Mouse (Mus musculus): ENCODE measurements around the gene Klf17. TPM values are rescaled to one million over a fixed set of nuclear protein-coding genes. Genes with fewer than 3 reads are reported as not detected.

Gene Klf17
- polyA plus RNA-seq, 2 experiments, result not detected

DNA sequence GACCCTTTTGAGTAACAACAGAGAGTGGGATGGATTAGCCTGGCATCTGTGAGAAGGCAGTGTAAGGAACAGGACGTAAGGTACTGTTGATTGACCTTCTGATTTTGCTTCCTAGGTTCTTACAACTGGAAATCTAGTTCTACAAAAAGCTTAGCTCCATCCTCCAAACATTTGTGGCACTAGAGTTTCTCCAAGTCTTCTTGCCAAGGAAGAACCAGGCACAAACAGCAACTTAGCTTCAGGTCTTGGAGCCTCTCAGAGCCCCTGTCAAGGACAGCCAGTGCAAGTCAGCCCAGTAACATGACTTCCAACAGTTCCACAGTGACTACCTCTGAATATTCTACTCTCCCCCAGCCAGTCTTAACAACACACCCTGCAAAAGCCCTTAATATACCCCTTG is 41.3 kb downstream of the Klf17 start, which contains the start of gene Gm12845:
Gm12845 (plus strand) TSS at position 301 of the 400 bp plus-strand sequence.
- no peak within 1 kb of the TSS for H3K27ac ChIP-seq
- H3K27me3 ChIP-seq (ENCODE audit: control insufficient read depth, insufficient read depth, low read length), result no peaks in the 10 kb centered on the region
- no peak within 1 kb of the TSS for H3K9ac ChIP-seq (replicated peaks)
- TF ChIP-seq EP300 (IDR thresholded peaks at IDR 0.05; ENCODE audit: low read depth) (no peak), CTCF (IDR thresholded peaks at IDR 0.05; ENCODE audit: low read depth) (no peak)
- DNase-seq (ENCODE audit: low read depth in 3 of 3, low spot score in 3 of 3) (no peak), ATAC-seq (ENCODE audit: insufficient read depth) (no peak)
- 57% methylated on average over 1 of the region's 1 CpGs for WGBS (ENCODE audit: insufficient replicate concordance)
- H3K4me1 ChIP-seq (replicated peaks; ENCODE audit: control insufficient read depth in 2 of 2, insufficient read depth in 2 of 2, low read length in 1 of 2), result no peaks in the 10 kb centered on the region
- H3K4me3 ChIP-seq (ENCODE audit: insufficient read depth in 1 of 2, low read depth in 2 of 2, low read length in 2 of 2), result no peak within 1 kb of the TSS
- no peaks in the 10 kb centered on the region for H3K36me3 ChIP-seq (replicated peaks; ENCODE audit: control insufficient read depth, insufficient read depth, low read depth)
- H3K4me2 ChIP-seq (ENCODE audit: low read depth), result no peak within 1 kb of the TSS
- H3K9me3 ChIP-seq (ENCODE audit: control insufficient read depth, low read length), result no peaks in the 10 kb centered on the region

DNA sequence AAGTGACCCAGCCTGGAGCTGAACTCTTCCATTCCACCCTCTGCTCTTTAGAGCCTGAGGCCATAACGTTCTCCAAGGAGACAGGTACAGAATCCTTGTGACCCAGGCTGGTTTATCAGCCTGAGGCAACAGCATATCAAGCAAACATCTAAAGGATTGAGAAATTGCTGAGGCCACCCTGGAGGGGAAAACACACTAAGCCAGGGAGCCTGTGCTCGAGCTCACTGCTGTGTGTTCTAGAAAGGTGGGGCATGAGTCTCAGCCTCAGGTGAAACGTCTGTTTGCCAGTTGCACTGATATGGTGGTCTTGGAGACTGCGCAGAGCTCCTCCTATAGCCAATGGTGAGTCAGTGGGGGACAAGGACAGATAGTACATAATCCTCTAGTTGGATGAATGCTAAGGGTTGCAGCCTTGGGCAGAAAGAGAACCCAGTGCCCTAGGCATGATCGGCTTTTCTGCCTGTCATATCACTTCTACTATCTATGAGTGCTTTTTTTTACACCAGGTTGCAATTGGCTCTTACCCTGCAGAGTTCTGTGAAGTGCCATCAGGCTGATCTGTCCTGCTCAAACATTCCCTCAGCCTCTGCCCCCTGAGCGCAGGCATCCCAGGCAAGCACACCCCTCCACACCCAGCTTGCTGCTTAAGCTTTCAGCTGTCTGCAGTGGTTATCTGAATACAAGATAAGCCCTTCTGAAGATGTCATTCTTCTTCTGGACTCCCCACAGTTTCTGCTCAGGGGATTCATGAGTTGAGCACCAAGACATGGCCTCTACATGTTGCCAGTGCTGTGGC is 51.9 kb downstream of the Klf17 start:
- H3K9ac ChIP-seq (replicated peaks), result no peak overlapping the region
- no peak overlapping the region for H3K4me2 ChIP-seq (ENCODE audit: low read depth)
- no peak for ATAC-seq (ENCODE audit: insufficient read depth)
- no peak overlapping the region for H3K27ac ChIP-seq
- no peaks in the 10 kb centered on the region for H3K27me3 ChIP-seq (ENCODE audit: control insufficient read depth, insufficient read depth, low read length)
- no peak for DNase-seq (ENCODE audit: low read depth in 3 of 3, low spot score in 3 of 3)
- no peaks in the 10 kb centered on the region for H3K4me1 ChIP-seq (replicated peaks; ENCODE audit: control insufficient read depth in 2 of 2, insufficient read depth in 2 of 2, low read length in 1 of 2)
- TF ChIP-seq CTCF (IDR thresholded peaks at IDR 0.05; ENCODE audit: low read depth) (no peak), EP300 (IDR thresholded peaks at IDR 0.05; ENCODE audit: low read depth) (no peak)
- H3K9me3 ChIP-seq (ENCODE audit: control insufficient read depth, low read length), result no peaks in the 10 kb centered on the region
- H3K36me3 ChIP-seq (replicated peaks; ENCODE audit: control insufficient read depth, insufficient read depth, low read depth), result no peaks in the 10 kb centered on the region
- H3K4me3 ChIP-seq (ENCODE audit: insufficient read depth in 1 of 2, low read depth in 2 of 2, low read length in 2 of 2), result no peak overlapping the region
- 57% methylated on average over 6 of the region's 6 CpGs for WGBS (ENCODE audit: insufficient replicate concordance)

DNA sequence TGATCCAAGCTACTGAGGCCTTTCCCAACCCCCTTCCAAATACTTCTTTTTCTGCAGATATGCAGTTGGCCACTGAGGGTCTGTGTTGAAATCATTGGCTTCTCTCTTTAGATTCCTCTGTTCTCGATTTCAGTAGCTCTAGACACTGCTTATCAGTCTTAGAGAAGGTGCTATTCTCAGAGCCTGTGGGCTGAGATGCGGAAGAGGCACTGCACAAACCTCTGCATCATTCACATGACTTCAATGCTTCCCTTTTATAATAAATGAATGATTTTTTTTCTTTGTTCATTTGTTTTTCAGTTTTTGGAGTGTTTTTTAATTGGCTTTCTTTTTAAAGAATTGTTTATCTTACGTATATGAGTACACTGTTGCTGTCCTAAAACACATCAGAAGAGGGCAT is 53.1 kb downstream of the Klf17 start:
- TF ChIP-seq EP300 (IDR thresholded peaks at IDR 0.05; ENCODE audit: low read depth) (no peak), CTCF (IDR thresholded peaks at IDR 0.05; ENCODE audit: low read depth) (no peak)
- ATAC-seq (ENCODE audit: insufficient read depth), result no peak
- Histone ChIP-seq H3K4me2 (ENCODE audit: low read depth) (no peak overlapping the region), H3K4me3 (ENCODE audit: insufficient read depth in 1 of 2, low read depth in 2 of 2, low read length in 2 of 2) (no peak overlapping the region), H3K36me3 (replicated peaks; ENCODE audit: control insufficient read depth, insufficient read depth, low read depth) (no peaks in the 10 kb centered on the region), H3K9me3 (ENCODE audit: control insufficient read depth, low read length) (no peaks in the 10 kb centered on the region), H3K27me3 (ENCODE audit: control insufficient read depth, insufficient read depth, low read length) (no peaks in the 10 kb centered on the region), H3K4me1 (replicated peaks; ENCODE audit: control insufficient read depth in 2 of 2, insufficient read depth in 2 of 2, low read length in 1 of 2) (no peaks in the 10 kb centered on the region), H3K27ac (no peak overlapping the region), H3K9ac (replicated peaks) (no peak overlapping the region)
- WGBS (ENCODE audit: insufficient replicate concordance), result 45% methylated on average over 3 of the region's 3 CpGs
- DNase-seq (ENCODE audit: low read depth in 3 of 3, low spot score in 3 of 3), result no peak

DNA sequence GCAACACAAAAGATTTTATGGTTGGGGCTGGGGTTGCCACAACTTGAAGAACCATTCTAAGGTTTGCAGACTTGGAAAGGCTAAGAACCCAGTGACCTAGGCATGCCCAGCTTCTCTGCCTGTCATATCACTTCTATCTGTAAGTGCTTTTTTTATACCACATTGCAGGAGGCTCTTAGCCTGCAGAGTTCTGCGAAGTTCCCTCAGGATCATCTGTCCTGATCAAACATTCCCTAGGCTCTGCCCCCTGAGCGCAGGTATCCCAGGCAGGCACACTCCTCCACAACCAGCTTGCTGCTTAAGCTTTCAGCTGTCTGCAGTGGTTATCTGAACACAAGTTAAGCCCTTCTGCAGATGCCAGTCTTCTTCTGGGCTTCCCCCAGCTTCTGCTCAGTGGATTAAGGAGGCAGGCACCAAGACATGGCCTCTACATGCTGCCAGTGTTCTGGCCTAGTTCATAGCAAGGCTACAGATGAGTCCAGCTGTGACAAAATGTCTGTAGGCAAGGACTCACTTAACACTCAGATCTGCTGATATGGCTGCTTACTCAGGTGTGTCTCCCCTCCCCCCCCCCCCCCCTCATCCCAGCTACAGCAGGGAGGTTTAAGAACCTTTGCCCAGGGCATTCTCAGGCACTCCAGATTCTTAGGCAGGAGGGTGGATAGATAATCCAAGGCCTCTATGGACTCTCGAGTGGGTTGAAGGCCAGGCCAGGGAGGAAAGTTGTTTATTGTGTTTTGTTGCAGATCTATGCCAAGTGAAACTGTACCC is 56.5 kb downstream of the Klf17 start:
- Histone ChIP-seq H3K4me1 (replicated peaks; ENCODE audit: control insufficient read depth in 2 of 2, insufficient read depth in 2 of 2, low read length in 1 of 2) (no peaks in the 10 kb centered on the region), H3K9me3 (ENCODE audit: control insufficient read depth, low read length) (no peaks in the 10 kb centered on the region), H3K4me3 (ENCODE audit: insufficient read depth in 1 of 2, low read depth in 2 of 2, low read length in 2 of 2) (no peak overlapping the region), H3K27me3 (ENCODE audit: control insufficient read depth, insufficient read depth, low read length) (no peaks in the 10 kb centered on the region), H3K36me3 (replicated peaks; ENCODE audit: control insufficient read depth, insufficient read depth, low read depth) (no peaks in the 10 kb centered on the region), H3K4me2 (ENCODE audit: low read depth) (no peak overlapping the region), H3K9ac (replicated peaks) (no peak overlapping the region), H3K27ac (no peak overlapping the region)
- TF ChIP-seq CTCF (IDR thresholded peaks at IDR 0.05; ENCODE audit: low read depth), result no peak
- TF ChIP-seq EP300 (IDR thresholded peaks at IDR 0.05; ENCODE audit: low read depth), result no peak
- WGBS (ENCODE audit: insufficient replicate concordance), result 56% methylated on average over 3 of the region's 3 CpGs
- no peak for ATAC-seq (ENCODE audit: insufficient read depth)
- DNase-seq (ENCODE audit: low read depth in 3 of 3, low spot score in 3 of 3), result no peak

Other genes starting within 250 kb of the Klf17 start
- 20.1 and 21.2 TPM in 2 replicates for gene Eri3, start 215.3 kb downstream of the Klf17 start, polyA plus RNA-seq (2012; rRNA removed)
- gene Eri3, start 215.3 kb downstream of the Klf17 start, polyA plus RNA-seq (2014; fragmentation: Nextera tagmentation; extraction: Ambion mirVana), result 29.4 and 29.8 TPM in 2 replicates
- gene Dmap1, start 83.4 kb downstream of the Klf17 start, polyA plus RNA-seq (2012; rRNA removed), result 10.7 and 14.1 TPM in 2 replicates
- gene Dmap1, start 83.4 kb downstream of the Klf17 start, polyA plus RNA-seq (2014; fragmentation: Nextera tagmentation; extraction: Ambion mirVana), result 19.2 and 25.4 TPM in 2 replicates
- not detected in 2 replicates for gene Gm12845, start 41.2 kb downstream of the Klf17 start, polyA plus RNA-seq (2012; rRNA removed)
- gene Gm12845, start 41.2 kb downstream of the Klf17 start, polyA plus RNA-seq (2014; fragmentation: Nextera tagmentation; extraction: Ambion mirVana), result not detected in 2 replicates
- gene Slc6a9, start 68.9 kb upstream of the Klf17 start, polyA plus RNA-seq (2012; rRNA removed), result 52.6 and 56.3 TPM in 2 replicates
- 31.5 and 33.1 TPM in 2 replicates for gene Slc6a9, start 68.9 kb upstream of the Klf17 start, polyA plus RNA-seq (2014; fragmentation: Nextera tagmentation; extraction: Ambion mirVana)
- 0.57 and 0.77 TPM in 2 replicates for gene Ccdc24, start 106.9 kb upstream of the Klf17 start, polyA plus RNA-seq (2012; rRNA removed)
- 0.63 and 1.7 TPM in 2 replicates for gene Ccdc24, start 106.9 kb upstream of the Klf17 start, polyA plus RNA-seq (2014; fragmentation: Nextera tagmentation; extraction: Ambion mirVana)
- gene B4galt2, start 117.8 kb upstream of the Klf17 start, polyA plus RNA-seq (2012; rRNA removed), result 2.1 and 2.4 TPM in 2 replicates
- gene B4galt2, start 117.8 kb upstream of the Klf17 start, polyA plus RNA-seq (2014; fragmentation: Nextera tagmentation; extraction: Ambion mirVana), result 1.5 and 1.7 TPM in 2 replicates
- gene Atp6v0b, start 121.7 kb upstream of the Klf17 start, polyA plus RNA-seq (2012; rRNA removed), result 118 and 122 TPM in 2 replicates
- 152 and 165 TPM in 2 replicates for gene Atp6v0b, start 121.7 kb upstream of the Klf17 start, polyA plus RNA-seq (2014; fragmentation: Nextera tagmentation; extraction: Ambion mirVana)
- 6.8 and 6.9 TPM in 2 replicates for gene Dph2, start 126.4 kb upstream of the Klf17 start, polyA plus RNA-seq (2012; rRNA removed)
- 5.1 and 6.3 TPM in 2 replicates for gene Dph2, start 126.4 kb upstream of the Klf17 start, polyA plus RNA-seq (2014; fragmentation: Nextera tagmentation; extraction: Ambion mirVana)
- 15.4 and 16.8 TPM in 2 replicates for gene Ipo13, start 149.4 kb upstream of the Klf17 start, polyA plus RNA-seq (2012; rRNA removed)
- gene Ipo13, start 149.4 kb upstream of the Klf17 start, polyA plus RNA-seq (2014; fragmentation: Nextera tagmentation; extraction: Ambion mirVana), result 14.9 and 18.2 TPM in 2 replicates
- gene Artn, start 164.1 kb upstream of the Klf17 start, polyA plus RNA-seq (2012; rRNA removed), result 0.92 and 1.3 TPM in 2 replicates
- gene Artn, start 164.1 kb upstream of the Klf17 start, polyA plus RNA-seq (2014; fragmentation: Nextera tagmentation; extraction: Ambion mirVana), result 1.8 and 3.0 TPM in 2 replicates